Mouse (Mus musculus) megakaryocyte, embryonic 14.5 days (primary cell): ENCODE results near the gene Cass4.

Source experiments
- FLI1 ChIP-seq: IDR thresholded peaks from 2 replicates; pipeline ENCODE4 v1.6.1; 2012; ENCODE audit warnings: low read length, inconsistent platforms, mixed read lengths
- GATA1 ChIP-seq: IDR thresholded peaks from 3 replicates; pipeline ENCODE4 v1.6.1; 2012; ENCODE audit warnings: mixed read lengths, low read length, inconsistent platforms, borderline replicate concordance

DNA sequence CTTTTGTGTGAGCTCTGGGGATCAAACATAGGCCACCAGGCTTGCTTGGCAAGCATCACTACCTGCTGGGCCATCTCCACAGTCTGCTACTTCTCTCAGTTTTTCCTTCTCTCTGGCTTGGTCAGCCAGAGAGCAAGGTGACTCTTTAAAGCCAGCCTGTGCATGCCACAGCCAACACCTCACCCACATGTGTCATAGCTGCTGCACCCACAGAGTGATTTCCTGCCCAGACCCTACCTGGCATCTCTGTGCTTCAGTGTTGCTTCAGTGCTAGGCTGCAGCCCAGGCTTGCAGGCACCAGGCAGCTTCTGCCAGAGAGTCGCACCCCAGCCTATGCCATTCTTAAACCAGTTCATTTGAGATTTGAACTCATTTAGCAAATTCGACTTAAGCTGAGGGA lies 13.9 kb downstream of the Cass4 start:
- TF ChIP-seq GATA1 (no peak), FLI1 (no peak)
